ENCODE assay signal across 19 mouse cellular contexts in the genomic region with DNA sequence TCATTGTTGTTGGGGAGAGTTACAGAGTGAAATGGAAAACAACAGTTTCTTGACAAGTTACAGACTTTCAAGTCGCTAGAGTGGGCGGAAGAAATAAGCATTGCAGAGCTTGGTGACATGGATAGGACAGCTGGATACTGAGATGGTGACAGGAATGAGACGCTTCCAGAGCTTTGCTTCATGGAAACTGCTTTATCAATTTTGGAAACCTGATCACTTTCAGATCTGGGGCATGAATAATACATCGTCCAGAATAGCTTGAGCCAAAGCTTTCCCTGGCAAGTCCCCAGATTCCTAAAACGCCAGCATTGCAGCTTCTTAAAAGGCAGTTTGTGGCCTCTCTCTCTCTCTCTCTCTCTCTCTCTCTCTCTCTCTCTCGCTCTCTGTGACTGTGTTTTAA.
DNase-seq lines count a peak whose midpoint lies in the region; ATAC-seq lines count a peak whose summit lies in the region.
"Had no signal": no experiment of that assay in that cellular context is flagged by ENCODE, and none has a peak within 500 bp of the region (broad histone marks: within the 10 kb centered on the region; RNA-seq: fewer than 3 reads in every experiment).

No protein-coding gene starts in this region.

- no peaks in the 10 kb centered on the region for H3K36me3 ChIP-seq in lung, embryonic 16.5 days (ENCODE audit: control insufficient read depth, insufficient read depth, low read length)
- H3K36me3 ChIP-seq: embryonic facial prominence, embryonic 15.5 days; forebrain, embryonic 15.5 days; limb, embryonic 12.5 days; midbrain, embryonic 10.5 days had no signal

- peak; percentile 2 to 3 for DNase-seq in heart, postnatal 36 days
- DNase-seq in heart, postnatal 25 days (ENCODE audit: low spot score) = no peak
- DNase-seq in lung, postnatal 25 days (ENCODE audit: low spot score) = no peak
- peak; percentile 4 for DNase-seq in brain, embryonic 18.5 days (ENCODE audit: low read depth, low spot score)
- DNase-seq in layer of hippocampus, adult 9-10 months (ENCODE audit: low spot score) = peak; percentile 31
- DNase-seq in embryo, embryonic 10.5 days (ENCODE audit: low spot score) = no peak
- DNase-seq: adrenal gland, postnatal 25 days; cerebellum, postnatal 36 days; kidney, postnatal 10 days; thymus, postnatal 14 days had no signal

- intact Hi-C loops in heart, postnatal 36 days (cut with DNase I) = no loop called here
- intact Hi-C loops in heart, postnatal 25 days (cut with DNase I) = no loop called here

- no peak overlapping the region for H3K4me3 ChIP-seq in lung, embryonic 16.5 days (ENCODE audit: low read length)
- H3K4me3 ChIP-seq: embryonic facial prominence, embryonic 15.5 days; forebrain, embryonic 15.5 days; limb, embryonic 12.5 days; midbrain, embryonic 10.5 days; myocyte had no signal

- 0 out of 2 replicates have a peak, but pooled peaks have one; percentile 45 for ATAC-seq in lung, embryonic 16.5 days (ENCODE audit: low read depth)
- no peak for ATAC-seq in erythroid progenitor cell, adult 5-6 weeks (replicated peaks; ENCODE audit: low FRiP score, poor library complexity, severe bottlenecking)
- ATAC-seq: CD4-positive, CD25-positive, alpha-beta regulatory T cell, adult 4 months; forebrain, embryonic 15.5 days; intestine, embryonic 16.5 days had no signal

- H3K27me3 ChIP-seq in lung, embryonic 16.5 days (ENCODE audit: control insufficient read depth, insufficient read depth, low read depth, low read length) = no peaks in the 10 kb centered on the region
- H3K27me3 ChIP-seq: embryonic facial prominence, embryonic 15.5 days; forebrain, embryonic 15.5 days; limb, embryonic 12.5 days had no signal

- H3K9ac ChIP-seq in lung, embryonic 16.5 days (ENCODE audit: low read length) = no peak overlapping the region
- H3K9ac ChIP-seq: embryonic facial prominence, embryonic 15.5 days; forebrain, embryonic 15.5 days; limb, embryonic 12.5 days had no signal

- H3K4me1 ChIP-seq in lung, embryonic 16.5 days (replicated peaks; ENCODE audit: control insufficient read depth, insufficient read depth, low read length) = 0 out of 2 replicates have a peak, but pooled peaks cover 2% of the 10 kb centered on the region
- H3K4me1 ChIP-seq: embryonic facial prominence, embryonic 15.5 days; forebrain, embryonic 15.5 days; limb, embryonic 12.5 days; midbrain, embryonic 10.5 days had no signal

- no peaks in the 10 kb centered on the region for H3K9me3 ChIP-seq in lung, embryonic 16.5 days (ENCODE audit: control insufficient read depth, low read length)
- H3K9me3 ChIP-seq: embryonic facial prominence, embryonic 15.5 days; forebrain, embryonic 15.5 days; limb, embryonic 12.5 days; midbrain, embryonic 10.5 days had no signal

- H3K4me2 ChIP-seq in lung, embryonic 16.5 days (ENCODE audit: low read depth, low read length) = no peak overlapping the region
- H3K4me2 ChIP-seq: embryonic facial prominence, embryonic 15.5 days; forebrain, embryonic 15.5 days; limb, embryonic 12.5 days had no signal

- WGBS in lung, embryonic 16.5 days = 34% methylated on average over 6 of the region's 6 CpGs

- no peak overlapping the region for H3K27ac ChIP-seq in lung, embryonic 16.5 days (ENCODE audit: low read length)
- H3K27ac ChIP-seq: embryonic facial prominence, embryonic 15.5 days; forebrain, embryonic 15.5 days; limb, embryonic 12.5 days; midbrain, embryonic 10.5 days had no signal

Comparison
In these comparisons a context has a peak if more than half of its experiments do, and no peak if none do; other contexts are left out.
1. DNase-seq: peak in heart, postnatal 36 days (2 of 2), brain, embryonic 18.5 days (single experiment) and layer of hippocampus, adult 9-10 months (single experiment); none in heart, postnatal 25 days (single experiment), lung, postnatal 25 days (single experiment) and embryo, embryonic 10.5 days (single experiment).